Mouse (Mus musculus): ENCODE measurements around the gene Vmn1r119.
"Not testable (repeated sequence)": the region's sequence is repeated elsewhere in the genome, so short reads cannot be mapped to it uniquely, and the experiment has no call there.

Vmn1r119 gene

GRCm38 (mm10) chr7:21012355-21012754 lies at the start of gene Vmn1r119:
Vmn1r119 (minus strand) TSS chr7:21012455.
- DNase-seq: not testable (repeated sequence)

- DNase-seq: not testable (repeated sequence)
Measured at GRCm38 (mm10) chr7:21053684-21054083, 41.4 kb upstream of the Vmn1r119 start, which contains the start of gene Vmn1r120. Vmn1r120 (minus strand) TSS chr7:21053784.
